Mouse (Mus musculus) skeletal muscle tissue, adult 2 months (tissue): ENCODE results near the gene Pla2g4e.

Experiments used
- DNase-seq: peaks from one replicate; pipeline ENCODE4 v3.0.0-alpha.2; 2012; ENCODE audit warnings: low read depth, low spot score

The Pla2g4e gene

GRCm38 (mm10) chr2:120124096-120124495 is 121.0 kb downstream of the Pla2g4e start:
- DNase-seq: no peak

GRCm38 (mm10) chr2:120122983-120123382 is 122.2 kb downstream of the Pla2g4e start:
- DNase-seq: no peak

GRCm38 (mm10) chr2:120117346-120117745 is 127.8 kb downstream of the Pla2g4e start:
- DNase-seq: no peak
